Mouse (Mus musculus) CH12F3 (cell line): ENCODE data around the gene Cpsf4.
"Not testable (repeated sequence)": the region's sequence is repeated elsewhere in the genome, so short reads cannot be mapped to it uniquely, and the experiment has no call there.

Experiments
- in situ Hi-C: fragments of 300-500 bp; cut with MboI; formaldehyde crosslinking; loops from 2 replicates; pipeline ENCODE4 v1.14.3; 2020; ENCODE audit warnings: low sequenced_read_pairs

Cpsf4 gene

DNA sequence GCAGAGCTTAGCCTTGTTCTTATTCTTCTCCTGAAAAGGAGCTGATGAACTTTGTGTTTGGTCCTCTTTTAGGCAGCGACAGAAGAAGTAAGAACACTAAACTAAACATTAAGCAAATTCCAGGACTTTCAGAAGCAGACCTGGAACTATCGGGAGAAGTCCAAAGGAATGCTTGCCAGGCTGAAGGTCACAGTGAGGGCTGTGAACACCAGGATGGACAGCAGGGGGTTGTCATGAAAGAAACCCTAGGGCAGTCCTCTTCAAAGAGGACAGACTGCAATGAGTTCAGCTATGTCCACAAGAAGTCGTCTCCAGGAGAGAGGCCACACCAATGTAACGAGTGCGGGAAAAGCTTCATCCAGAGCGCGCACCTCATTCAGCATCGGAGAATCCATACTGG is 53.0 kb downstream of the Cpsf4 start:
- in situ Hi-C loops = no loop called here

DNA sequence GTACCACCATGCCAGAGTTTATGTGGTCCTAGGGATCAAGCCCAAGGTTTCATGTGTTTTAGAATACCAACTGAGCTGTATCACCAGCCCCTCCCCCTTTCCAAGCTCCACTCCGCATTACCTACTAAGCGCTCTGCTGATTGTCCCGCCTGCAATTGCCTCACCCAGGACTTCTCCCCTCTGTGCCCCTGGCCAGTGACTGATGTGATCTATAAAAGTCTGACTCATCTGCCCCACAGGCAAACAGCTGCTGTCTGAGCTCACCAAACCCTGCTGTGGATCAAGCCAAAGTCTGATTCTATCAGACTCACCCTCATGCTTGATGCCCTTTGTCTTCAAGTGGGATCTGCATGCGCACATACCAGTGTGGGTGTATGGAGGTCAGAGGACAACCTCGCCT is 55.8 kb downstream of the Cpsf4 start:
- in situ Hi-C loops = no loop called here

GRCm38 (mm10) chr5:145223395-145223794 is 56.4 kb downstream of the Cpsf4 start:
- in situ Hi-C loops = no loop called here

GRCm38 (mm10) chr5:145226453-145226852 is 59.4 kb downstream of the Cpsf4 start:
- in situ Hi-C loops = no loop called here

DNA sequence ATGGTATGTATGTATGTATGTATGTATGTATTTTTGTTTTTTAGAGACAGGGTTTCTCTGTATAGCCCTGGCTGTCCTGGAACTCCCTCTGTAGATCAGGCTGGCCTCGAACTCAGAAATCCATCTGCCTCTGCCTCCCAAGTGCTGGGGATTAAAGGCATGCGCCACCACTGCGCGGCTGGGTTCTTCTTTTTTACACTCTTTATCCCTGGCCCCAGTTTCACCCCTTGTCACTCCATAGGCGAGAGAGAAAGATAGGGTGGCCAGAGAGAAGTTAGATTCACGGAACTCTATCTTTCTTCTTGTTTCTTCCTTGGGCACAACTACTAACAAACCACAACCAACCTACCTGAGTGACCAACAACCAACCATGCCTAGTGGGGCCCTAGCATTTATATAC is 62.3 kb downstream of the Cpsf4 start:
- in situ Hi-C loops = not testable (repeated sequence)

DNA sequence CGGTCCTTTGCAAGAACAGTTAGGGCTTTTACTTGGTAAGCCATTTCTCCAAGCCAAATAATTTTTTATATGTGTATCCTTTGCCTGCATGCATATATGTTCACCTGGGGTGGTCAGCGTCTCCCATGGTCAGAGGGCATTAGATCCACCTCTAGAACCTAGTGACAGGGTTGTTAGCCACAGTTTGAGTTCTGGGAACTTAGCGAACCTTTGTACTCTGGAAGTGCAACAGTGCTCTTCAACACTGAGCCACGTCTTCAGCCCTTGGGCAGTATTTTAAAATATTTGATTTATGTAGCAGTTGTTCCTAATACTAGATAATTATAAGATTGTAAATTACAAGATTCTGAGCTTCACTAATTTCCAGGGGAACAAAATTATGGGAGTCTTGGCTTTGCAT is 63.6 kb downstream of the Cpsf4 start:
- in situ Hi-C loops = no loop called here

- in situ Hi-C loops = no loop called here
These were observed 64.4 kb downstream of the Cpsf4 start, which contains the start of gene Zfp655 for GRCm38 (mm10) chr5:145231367-145231871. Gene Zfp655, plus strand, starts transcription at chr5:145231715.
